Mouse (Mus musculus): ENCODE measurements around the gene Zfp473. TPM values are rescaled to one million over a fixed set of nuclear protein-coding genes. Genes with fewer than 3 reads are reported as not detected.

The Zfp473 gene
- total RNA-seq, 2 experiments from 2014 or later: 0.31 to 0.37 TPM

Other genes with a start within 250 kb of the Zfp473 start
- gene Mybpc2, start 226.4 kb downstream of the Zfp473 start, total RNA-seq (2021): not detected
- under 1 TPM; 0.12 TPM for gene Spib, start 219.0 kb downstream of the Zfp473 start, total RNA-seq (2021)
- gene Pold1, start 202.2 kb downstream of the Zfp473 start, total RNA-seq (2021): 1 to 10 TPM; 7.3 to 8.9 TPM
- 10 to 100 TPM; 60.6 to 66.3 TPM for gene Nr1h2, start 197.1 kb downstream of the Zfp473 start, total RNA-seq (2021)
- gene Napsa, start 178.7 kb downstream of the Zfp473 start, total RNA-seq (2021): not detected
- 100 to 1,000 TPM; 167 to 190 TPM for gene Kcnc3, start 160.4 kb downstream of the Zfp473 start, total RNA-seq (2021)
- 10 to 100 TPM; 25.0 to 31.0 TPM for gene Myh14, start 80.2 kb downstream of the Zfp473 start, total RNA-seq (2021)
- not detected for gene Izumo2, start 42.3 kb downstream of the Zfp473 start, total RNA-seq (2021)
- gene Vrk3, start 2.6 kb downstream of the Zfp473 start, total RNA-seq (2021): 10 to 100 TPM; 33.8 to 35.0 TPM
- gene Nup62, start 65.0 kb upstream of the Zfp473 start, total RNA-seq (2021): 10 to 100 TPM; 30.7 to 31.1 TPM
- gene Il4i1, start 65.3 kb upstream of the Zfp473 start, total RNA-seq (2021): 1 to 10 TPM; 1.4 to 2.4 TPM
- 10 to 100 TPM; 26.7 to 31.2 TPM for gene Atf5, start 65.6 kb upstream of the Zfp473 start, total RNA-seq (2021)
- 10 to 100 TPM; 76.1 to 79.5 TPM for gene Akt1s1, start 97.9 kb upstream of the Zfp473 start, total RNA-seq (2021)
- 10 to 100 TPM; 59.0 to 61.0 TPM for gene Tbc1d17, start 98.0 kb upstream of the Zfp473 start, total RNA-seq (2021)
- gene Pnkp, start 106.1 kb upstream of the Zfp473 start, total RNA-seq (2021): 10 to 100 TPM; 31.1 to 34.0 TPM
- gene Ptov1, start 118.7 kb upstream of the Zfp473 start, total RNA-seq (2021): 100 to 1,000 TPM; 311 to 358 TPM
- 100 to 1,000 TPM; 105 to 108 TPM for gene Med25, start 141.7 kb upstream of the Zfp473 start, total RNA-seq (2021)
- gene Fuz, start 145.0 kb upstream of the Zfp473 start, total RNA-seq (2021): 10 to 100 TPM; 27.3 to 29.2 TPM
- gene Ap2a1, start 178.4 kb upstream of the Zfp473 start, total RNA-seq (2021): 100 to 1,000 TPM; 304 to 306 TPM
- 1 to 10 TPM in 1 of 2 experiments, under 1 TPM in 1; 0.73 to 1.0 TPM for gene Tsks, start 192.2 kb upstream of the Zfp473 start, total RNA-seq (2021)
- gene Cpt1c, start 223.8 kb upstream of the Zfp473 start, total RNA-seq (2021): 100 to 1,000 TPM; 117 to 128 TPM
- gene Prmt1, start 235.5 kb upstream of the Zfp473 start, total RNA-seq (2021): 100 to 1,000 TPM; 161 to 174 TPM
- gene Irf3, start 246.6 kb upstream of the Zfp473 start, total RNA-seq (2021): 10 to 100 TPM; 39.5 to 40.1 TPM
- gene Bcl2l12, start 247.7 kb upstream of the Zfp473 start, total RNA-seq (2021): 1 to 10 TPM; 1.9 to 3.4 TPM